Mouse (Mus musculus): ENCODE results near the gene Ap1ar.
A peak's percentile ranks its signal among the peaks of the same experiment; 100 is the strongest.
"Not testable (repeated sequence)": the region's sequence is repeated elsewhere in the genome, so short reads cannot be mapped to it uniquely, and the experiment has no call there.

The Ap1ar gene

GRCm38 (mm10) chr3:127795762-127796161 lies 41.6 kb downstream of the Ap1ar start:
- no peak for DNase-seq (ENCODE audit: low spot score)

- no peak for DNase-seq (ENCODE audit: low spot score)
These were observed 44.3 kb downstream of the Ap1ar start for GRCm38 (mm10) chr3:127793022-127793421.

GRCm38 (mm10) chr3:127791595-127792561 lies 45.4 kb downstream of the Ap1ar start:
- no peak for DNase-seq (ENCODE audit: low spot score)

GRCm38 (mm10) chr3:127791056-127791483 lies 46.3 kb downstream of the Ap1ar start:
- DNase-seq (ENCODE audit: low spot score), result no peak

- no peak for DNase-seq (ENCODE audit: low spot score)
These were observed 46.9 kb downstream of the Ap1ar start for GRCm38 (mm10) chr3:127790234-127791055.

GRCm38 (mm10) chr3:127789500-127790191 lies 47.7 kb downstream of the Ap1ar start, which contains the start of gene Tifa:
Gene Tifa, plus strand, starts transcription at chr3:127789805.
- DNase-seq (ENCODE audit: low spot score), result no peak

GRCm38 (mm10) chr3:127788919-127789318 lies 48.4 kb downstream of the Ap1ar start:
- DNase-seq (ENCODE audit: low spot score), result no peak

- no peak for DNase-seq (ENCODE audit: low spot score)
These were observed 49.3 kb downstream of the Ap1ar start for GRCm38 (mm10) chr3:127788038-127788437.

- no peak for DNase-seq (ENCODE audit: low spot score)
These were observed 50.3 kb downstream of the Ap1ar start for GRCm38 (mm10) chr3:127787032-127787431.

- not testable (repeated sequence) for DNase-seq (ENCODE audit: low spot score)
These were observed 53.6 kb downstream of the Ap1ar start for GRCm38 (mm10) chr3:127783680-127784079.

- no peak for DNase-seq (ENCODE audit: low spot score)
These were observed 54.4 kb downstream of the Ap1ar start for GRCm38 (mm10) chr3:127782921-127783320.

- DNase-seq (ENCODE audit: low spot score), result no peak
These were observed 56.4 kb downstream of the Ap1ar start for GRCm38 (mm10) chr3:127780921-127781320.

- no peak for DNase-seq (ENCODE audit: low spot score)
These were observed 57.2 kb downstream of the Ap1ar start, which contains the start of gene Alpk1 for GRCm38 (mm10) chr3:127780021-127780644. Gene Alpk1, minus strand, starts transcription at chr3:127780527.

- DNase-seq (ENCODE audit: low spot score), result no peak
These were observed 68.2 kb downstream of the Ap1ar start for GRCm38 (mm10) chr3:127769146-127769545.

- DNase-seq (ENCODE audit: low spot score), result no peak
These were observed 71.4 kb downstream of the Ap1ar start for GRCm38 (mm10) chr3:127765971-127766370.

GRCm38 (mm10) chr3:127764541-127764940 lies 72.8 kb downstream of the Ap1ar start:
- no peak for DNase-seq (ENCODE audit: low spot score)

- peak; percentile 65 for DNase-seq (ENCODE audit: low spot score)
These were observed 74.2 kb downstream of the Ap1ar start for GRCm38 (mm10) chr3:127763076-127763612.

GRCm38 (mm10) chr3:127762403-127762802 lies 74.9 kb downstream of the Ap1ar start:
- DNase-seq (ENCODE audit: low spot score), result no peak

GRCm38 (mm10) chr3:127759212-127759611 lies 78.1 kb downstream of the Ap1ar start:
- DNase-seq (ENCODE audit: low spot score), result peak; percentile 42

GRCm38 (mm10) chr3:127758806-127759205 lies 78.5 kb downstream of the Ap1ar start:
- DNase-seq (ENCODE audit: low spot score), result no peak

- no peak for DNase-seq (ENCODE audit: low spot score)
These were observed 79.4 kb downstream of the Ap1ar start for GRCm38 (mm10) chr3:127757886-127758301.

Measured in layer of hippocampus, adult 9-10 months (tissue).